Comparison of ENCODE assay signal across 12 mouse cellular contexts in genomic region chr10:42082227-42082840, GRCm38 (mm10).
A peak's percentile ranks its signal among the peaks of the same experiment; 100 is the strongest.
DNase-seq lines count a peak whose midpoint lies in the region; ATAC-seq lines count a peak whose summit lies in the region.
"Had no signal": no experiment of that assay in that cellular context is flagged by ENCODE, and none has a peak within 500 bp of the region (broad histone marks: within the 10 kb centered on the region; RNA-seq: fewer than 3 reads in every experiment).

No protein-coding gene starts in this region.

- no peak for ATAC-seq in kidney, embryonic 15.5 days (replicated peaks; ENCODE audit: low FRiP score)
- ATAC-seq in heart, embryonic 12.5 days (ENCODE audit: insufficient number of reproducible peaks, low FRiP score), result no peak
- no peak for ATAC-seq in erythroblast, adult 5-6 weeks (replicated peaks; ENCODE audit: low FRiP score, poor library complexity, severe bottlenecking)

- H3K4me1 ChIP-seq in kidney, embryonic 15.5 days, result peaks cover 5% of the 10 kb centered on the region; the same call in 1 of the 2 replicates
- H3K4me1 ChIP-seq in heart, embryonic 12.5 days (replicated peaks), result peaks cover 14% of the 10 kb centered on the region
- H3K4me1 ChIP-seq: neural tube, embryonic 12.5 days had no signal

- H3K4me3 ChIP-seq in kidney, embryonic 15.5 days (replicated peaks), result no peak overlapping the region
- H3K4me3 ChIP-seq in heart, embryonic 12.5 days, result no peak overlapping the region
- H3K4me3 ChIP-seq: neural tube, embryonic 12.5 days had no signal

- H3K36me3 ChIP-seq in kidney, embryonic 15.5 days, result no peaks in the 10 kb centered on the region
- H3K36me3 ChIP-seq in heart, embryonic 12.5 days, result no peaks in the 10 kb centered on the region
- H3K36me3 ChIP-seq: neural tube, embryonic 12.5 days had no signal

- 47% methylated on average over 7 of the region's 7 CpGs for WGBS in kidney, embryonic 15.5 days
- WGBS in heart, embryonic 12.5 days, result 13% methylated on average over 7 of the region's 7 CpGs
- 21% methylated on average over 7 of the region's 7 CpGs for WGBS in large intestine, adult 2 months

- H3K27ac ChIP-seq in kidney, embryonic 15.5 days, result no peak overlapping the region
- H3K27ac ChIP-seq in heart, embryonic 12.5 days (ENCODE audit: poor library complexity, severe bottlenecking), result peak overlapping the region; percentile 48
- H3K27ac ChIP-seq: liver, embryonic 14.5 days; neural tube, embryonic 12.5 days had no signal

- no peak overlapping the region for H3K4me2 ChIP-seq in kidney, embryonic 15.5 days
- peak overlapping the region; percentile 4 for H3K4me2 ChIP-seq in heart, embryonic 12.5 days
- H3K4me2 ChIP-seq: neural tube, embryonic 12.5 days had no signal

- H3K9ac ChIP-seq in kidney, embryonic 15.5 days, result no peak overlapping the region
- no peak overlapping the region for H3K9ac ChIP-seq in heart, embryonic 12.5 days
- H3K9ac ChIP-seq: liver, embryonic 14.5 days; neural tube, embryonic 12.5 days had no signal

- peak; percentile 16 to 30 for DNase-seq in adrenal gland, postnatal 36 days
- no peak for DNase-seq in adrenal gland, adult 8-10 months
- DNase-seq in kidney, postnatal 36 days, result peak; percentile 36 to 68
- peak; percentile 85 for DNase-seq in large intestine, adult 2 months (ENCODE audit: low read depth, low spot score)
- no peak for DNase-seq in right cerebral cortex, postnatal 4 days
- DNase-seq: cerebellum, postnatal 10 days; spleen, adult 18-20 months had no signal

- no peaks in the 10 kb centered on the region for H3K27me3 ChIP-seq in kidney, embryonic 15.5 days
- no peaks in the 10 kb centered on the region for H3K27me3 ChIP-seq in heart, embryonic 12.5 days (replicated peaks)
- H3K27me3 ChIP-seq: neural tube, embryonic 12.5 days had no signal

- H3K9me3 ChIP-seq in kidney, embryonic 15.5 days (replicated peaks), result no peaks in the 10 kb centered on the region
- H3K9me3 ChIP-seq in heart, embryonic 12.5 days (replicated peaks), result peaks cover 5% of the 10 kb centered on the region; the same call in 1 of the 2 replicates

Comparison
In these comparisons a context has a peak if more than half of its experiments do, and no peak if none do; other contexts are left out.
1. DNase-seq: peak in adrenal gland, postnatal 36 days (2 of 2), kidney, postnatal 36 days (2 of 2) and large intestine, adult 2 months (single experiment); none in adrenal gland, adult 8-10 months (single experiment) and right cerebral cortex, postnatal 4 days (single experiment).